ENCODE assay signal across 8 mouse cellular contexts in genomic region chr4:131836891-131837491, GRCm38 (mm10). TPM values are rescaled to one million over a fixed set of nuclear protein-coding genes. Genes with fewer than 3 reads are reported as not detected.
A peak's percentile ranks its signal among the peaks of the same experiment; 100 is the strongest.
DNase-seq lines count a peak whose midpoint lies in the region; ATAC-seq and TF ChIP-seq lines count a peak whose summit lies in the region.

No protein-coding gene starts in this region.

- H3K27ac ChIP-seq in brown adipose tissue, adult 24 weeks (replicated peaks; ENCODE audit: low read depth, low read length): no peak overlapping the region; the same call in 1 of the 2 replicates
- no peak overlapping the region for H3K27ac ChIP-seq in forebrain, embryonic 14.5 days (ENCODE audit: low read depth, low read length)
- H3K27ac ChIP-seq in hindbrain, embryonic 12.5 days: no peak overlapping the region
- H3K27ac ChIP-seq in liver, adult 2 months (replicated peaks; ENCODE audit: insufficient read depth, low read depth, low read length): no peak overlapping the region

- peak overlapping the region; percentile 74 for H3K4me3 ChIP-seq in brown adipose tissue, adult 24 weeks (ENCODE audit: insufficient read depth, low read depth, low read length)
- H3K4me3 ChIP-seq in forebrain, embryonic 14.5 days (ENCODE audit: low read depth, low read length): peak overlapping the region; percentile 69
- H3K4me3 ChIP-seq in hindbrain, embryonic 12.5 days: peak overlapping the region; percentile 66
- H3K4me3 ChIP-seq in liver, adult 2 months (ENCODE audit: insufficient read depth, low read depth, low read length): peak overlapping the region; percentile 61
- H3K4me3 ChIP-seq in myocyte: peak overlapping the region; percentile 5

- no peaks in the 10 kb centered on the region for H3K4me1 ChIP-seq in brown adipose tissue, adult 24 weeks (ENCODE audit: control insufficient read depth, insufficient read depth, insufficient read length, low read length)
- H3K4me1 ChIP-seq in forebrain, embryonic 14.5 days (ENCODE audit: control insufficient read depth, insufficient read depth, low read length): no peaks in the 10 kb centered on the region
- H3K4me1 ChIP-seq in hindbrain, embryonic 12.5 days: peaks cover 39% of the 10 kb centered on the region
- H3K4me1 ChIP-seq in liver, adult 2 months (ENCODE audit: control insufficient read depth, insufficient read depth, low read length): peaks cover 11% of the 10 kb centered on the region

- peak overlapping the region; percentile 97 for H3K4me2 ChIP-seq in forebrain, embryonic 14.5 days (ENCODE audit: low read length)
- peak overlapping the region; percentile 99 for H3K4me2 ChIP-seq in hindbrain, embryonic 12.5 days (replicated peaks)
- peak overlapping the region; percentile 77 for H3K4me2 ChIP-seq in myocyte (ENCODE audit: low read depth)

- H3K79me2 ChIP-seq in liver, adult 2 months (ENCODE audit: control insufficient read depth, insufficient read depth, low read length): no peaks in the 10 kb centered on the region
- H3K79me2 ChIP-seq in myocyte (ENCODE audit: control insufficient read depth, insufficient read depth): no peaks in the 10 kb centered on the region

- H3K36me3 ChIP-seq in forebrain, embryonic 14.5 days (ENCODE audit: control insufficient read depth, insufficient read depth, low read length): no peaks in the 10 kb centered on the region
- H3K36me3 ChIP-seq in hindbrain, embryonic 12.5 days: no peaks in the 10 kb centered on the region
- H3K36me3 ChIP-seq in liver, adult 2 months (ENCODE audit: control insufficient read depth, insufficient read depth, low read length): no peaks in the 10 kb centered on the region
- no peaks in the 10 kb centered on the region for H3K36me3 ChIP-seq in myocyte (ENCODE audit: control insufficient read depth, insufficient read depth)

- peak overlapping the region; percentile 84 for H3K9ac ChIP-seq in forebrain, embryonic 14.5 days (ENCODE audit: low read length)
- peak overlapping the region; percentile 71 for H3K9ac ChIP-seq in hindbrain, embryonic 12.5 days
- peak overlapping the region; percentile 58 for H3K9ac ChIP-seq in liver, adult 2 months (ENCODE audit: low read depth, low read length)

- under 1% methylated on average over 68 of the region's 76 CpGs for WGBS in forebrain, embryonic 14.5 days
- under 1% methylated on average over 71 of the region's 76 CpGs for WGBS in hindbrain, embryonic 12.5 days
- 1% methylated on average over 76 of the region's 76 CpGs for WGBS in liver, adult 2 months

- H3K9me3 ChIP-seq in forebrain, embryonic 14.5 days (replicated peaks; ENCODE audit: control insufficient read depth, low read length): no peaks in the 10 kb centered on the region
- H3K9me3 ChIP-seq in hindbrain, embryonic 12.5 days (replicated peaks): no peaks in the 10 kb centered on the region

- peak; percentile 18; the same call in 1 of the 2 replicates for ATAC-seq in forebrain, embryonic 14.5 days
- no peak for ATAC-seq in hindbrain, embryonic 12.5 days (ENCODE audit: low FRiP score)

- H3K27me3 ChIP-seq in forebrain, embryonic 14.5 days (replicated peaks; ENCODE audit: control insufficient read depth, insufficient read depth, low read length): no peaks in the 10 kb centered on the region
- peaks cover 44% of the 10 kb centered on the region for H3K27me3 ChIP-seq in hindbrain, embryonic 12.5 days
- H3K27me3 ChIP-seq in liver, adult 2 months (ENCODE audit: control insufficient read depth, insufficient read depth, low read length): peaks cover 13% of the 10 kb centered on the region; the same call in 1 of the 2 replicates
- H3K27me3 ChIP-seq in myocyte (ENCODE audit: control insufficient read depth, insufficient read depth, insufficient read length): peaks cover 43% of the 10 kb centered on the region

- H3ac ChIP-seq in myocyte (ENCODE audit: control insufficient read depth, insufficient read length): peak overlapping the region; percentile 35

- TF ChIP-seq CTCF in liver, adult 2 months (IDR thresholded peaks at IDR 0.05; ENCODE audit: low read depth, low read length): no peak

- DNase-seq in lung, adult 18-20 months: peak; percentile 47 to 62
- DNase-seq in lung, postnatal 25 days (ENCODE audit: low spot score): no peak
- DNase-seq in forebrain, embryonic 14.5 days (ENCODE audit: low spot score): peak; percentile 55
- no peak for DNase-seq in liver, adult 2 months (ENCODE audit: extremely low read depth, low read depth, low spot score)
- DNase-seq in urinary bladder, postnatal 36 days (ENCODE audit: low spot score in 2 of 2): peak; percentile 39 to 68

- no peak for TF ChIP-seq POLR2A in liver, adult 2 months (IDR thresholded peaks at IDR 0.05; ENCODE audit: extremely low read depth, insufficient read depth, low read length)
- TF ChIP-seq POLR2A in myocyte (IDR thresholded peaks at IDR 0.05; ENCODE audit: insufficient read length, low read depth): no peak

TF ChIP-seq in myocyte, 11 proteins besides CTCF, POLR2A, EP300 and RAD21:
- TF ChIP-seq MYOG (IDR thresholded peaks at IDR 0.05; ENCODE audit: control insufficient read depth in 1 of 3, insufficient read depth in 1 of 3, insufficient read length in 2 of 3, low read depth in 2 of 3): peak in 1 of 3 experiments; percentile 14
- no peak for TF ChIP-seq SRF (IDR thresholded peaks at IDR 0.05; ENCODE audit: control insufficient read depth, insufficient read length, low read depth)
- no peak for TF ChIP-seq CEBPB (IDR thresholded peaks at IDR 0.05; ENCODE audit: insufficient read depth, poor library complexity, severe bottlenecking)
- no peak for TF ChIP-seq TCF3 (IDR thresholded peaks at IDR 0.05; ENCODE audit: insufficient read length, low read depth)
- TF ChIP-seq USF1 (IDR thresholded peaks at IDR 0.05; ENCODE audit: low read depth): no peak

RNA-seq across cellular contexts. Expression of gene Ptpru, which starts 1.1 kb away (rescaled TPM):
- 3.4 and 17.5 TPM in 2 replicates for polyA plus RNA-seq in brown adipose tissue, adult 24 weeks (2012; ENCODE audit: insufficient read depth, insufficient read length, missing spikeins)
- 20.1 and 20.8 TPM in 2 replicates for polyA plus RNA-seq in forebrain, embryonic 14.5 days (2014; fragmentation: Nextera tagmentation; extraction: Ambion mirVana)
- 22.7 and 30.2 TPM in 2 replicates for polyA plus RNA-seq in hindbrain, embryonic 12.5 days (2016; fragmentation: Nextera tagmentation; extraction: Ambion mirVana)
- 0.09 and 0.40 TPM in 2 replicates for total RNA-seq in liver, adult 2 months (2014; rRNA removed)
- polyA plus RNA-seq in liver, adult 2 months (2012; rRNA removed): 0.27 and 0.40 TPM in 2 replicates
- 1.0 TPM for polyA plus RNA-seq in myocyte (2012; fragmentation: generic; extraction: Trizol)

RNA-seq across cellular contexts. Expression of gene Mecr, which starts 6.3 kb away (rescaled TPM):
- 255 and 304 TPM in 2 replicates for polyA plus RNA-seq in brown adipose tissue, adult 24 weeks (2012; ENCODE audit: insufficient read depth, insufficient read length, missing spikeins)
- polyA plus RNA-seq in forebrain, embryonic 14.5 days (2014; fragmentation: Nextera tagmentation; extraction: Ambion mirVana): 33.7 and 35.7 TPM in 2 replicates
- polyA plus RNA-seq in hindbrain, embryonic 12.5 days (2016; fragmentation: Nextera tagmentation; extraction: Ambion mirVana): 40.1 and 44.6 TPM in 2 replicates
- total RNA-seq in liver, adult 2 months (2014; rRNA removed): 34.8 and 40.5 TPM in 2 replicates
- polyA plus RNA-seq in liver, adult 2 months (2012; rRNA removed): 35.7 and 39.4 TPM in 2 replicates
- polyA plus RNA-seq in myocyte (2012; fragmentation: generic; extraction: Trizol): 38.6 TPM

RNA-seq across cellular contexts. Expression of gene Srsf4, which starts 36.4 kb away (rescaled TPM):
- polyA plus RNA-seq in brown adipose tissue, adult 24 weeks (2012; ENCODE audit: insufficient read depth, insufficient read length, missing spikeins): 16.7 and 26.2 TPM in 2 replicates
- polyA plus RNA-seq in forebrain, embryonic 14.5 days (2014; fragmentation: Nextera tagmentation; extraction: Ambion mirVana): 109 and 132 TPM in 2 replicates
- polyA plus RNA-seq in hindbrain, embryonic 12.5 days (2016; fragmentation: Nextera tagmentation; extraction: Ambion mirVana): 139 and 147 TPM in 2 replicates
- total RNA-seq in liver, adult 2 months (2014; rRNA removed): 14.8 and 15.9 TPM in 2 replicates
- polyA plus RNA-seq in liver, adult 2 months (2012; rRNA removed): 17.2 and 19.0 TPM in 2 replicates
- polyA plus RNA-seq in myocyte (2012; fragmentation: generic; extraction: Trizol): 33.5 TPM

Comparison
In these comparisons a context has a peak if more than half of its experiments do, and no peak if none do; other contexts are left out.
1. DNase-seq: peak in lung, adult 18-20 months (2 of 2), forebrain, embryonic 14.5 days (single experiment) and urinary bladder, postnatal 36 days (2 of 2); none in lung, postnatal 25 days (single experiment) and liver, adult 2 months (single experiment).
2. H3K4me3 ChIP-seq: peak in every context shown above with its lines; median percentile 74 in brown adipose tissue, adult 24 weeks; 69 in forebrain, embryonic 14.5 days; 66 in hindbrain, embryonic 12.5 days; 61 in liver, adult 2 months; 5 in myocyte.
3. Peak in every context shown above with its lines, with median percentiles within 50 percentile points of each other: H3K4me2 ChIP-seq and H3K9ac ChIP-seq.